Mouse (Mus musculus) frontal cortex, postnatal 10 days (tissue): ENCODE results near the gene Rack1.
"Not testable (repeated sequence)": the region's sequence is repeated elsewhere in the genome, so short reads cannot be mapped to it uniquely, and the experiment has no call there.

Experiments used
- DNase-seq, 2 experiments: peaks; one replicate each; pipeline ENCODE4 v3.0.0; 2022; ENCODE audit warnings: low spot score in 2 of 2, mixed read lengths in 1 of 2

Rack1 gene

DNA sequence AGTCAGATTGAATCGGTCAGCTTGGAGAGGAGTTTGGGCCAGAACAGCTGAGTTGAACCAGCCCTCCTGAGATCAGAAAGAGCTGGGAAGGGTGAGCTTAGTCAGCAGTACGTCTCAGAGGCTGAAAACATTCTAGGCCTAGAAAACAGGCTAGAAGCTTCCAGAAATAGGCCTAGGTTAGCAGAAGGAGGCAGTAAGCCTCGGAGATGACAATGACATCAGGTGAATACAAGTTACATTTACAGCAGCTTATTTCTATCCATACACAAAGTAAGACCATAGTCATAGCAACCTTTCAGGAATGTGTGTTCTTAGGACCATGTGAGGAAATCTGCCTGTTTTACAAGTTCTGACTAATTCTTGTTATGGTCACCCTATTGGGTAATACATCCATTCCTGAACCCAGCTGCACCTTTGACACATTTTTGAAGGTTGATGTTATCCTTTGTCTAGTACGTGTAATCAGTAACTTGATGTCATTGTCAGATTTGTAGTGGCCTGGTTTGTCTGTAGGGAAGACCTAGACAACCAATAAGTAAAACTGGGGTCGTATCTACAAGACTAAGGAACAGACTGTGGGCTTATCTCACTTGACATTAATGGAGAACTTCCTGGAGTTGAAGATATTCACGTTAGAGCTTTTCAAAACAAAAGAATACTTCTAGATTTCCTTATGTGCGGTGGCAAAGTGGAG lies 19.6 kb downstream of the Rack1 start:
- no peak for DNase-seq

DNA sequence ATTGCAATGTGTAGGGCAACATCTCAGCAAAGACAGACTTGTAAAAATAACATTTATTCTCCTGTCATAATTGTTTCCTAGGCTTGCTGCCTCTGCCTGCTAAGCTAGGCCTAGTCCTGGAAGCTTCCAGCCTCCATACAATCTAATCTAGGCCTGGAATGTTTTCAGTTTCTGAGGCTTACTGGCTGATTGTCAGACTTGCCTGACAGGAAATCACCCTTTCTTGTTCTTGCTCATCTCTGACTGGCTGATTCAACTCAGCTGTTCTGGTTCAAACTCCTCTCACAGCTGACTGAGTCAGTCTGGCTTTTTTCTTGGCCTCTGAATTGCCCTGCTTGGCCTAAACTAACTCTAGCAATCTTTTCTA lies 20.2 kb downstream of the Rack1 start:
- no peak for DNase-seq

DNA sequence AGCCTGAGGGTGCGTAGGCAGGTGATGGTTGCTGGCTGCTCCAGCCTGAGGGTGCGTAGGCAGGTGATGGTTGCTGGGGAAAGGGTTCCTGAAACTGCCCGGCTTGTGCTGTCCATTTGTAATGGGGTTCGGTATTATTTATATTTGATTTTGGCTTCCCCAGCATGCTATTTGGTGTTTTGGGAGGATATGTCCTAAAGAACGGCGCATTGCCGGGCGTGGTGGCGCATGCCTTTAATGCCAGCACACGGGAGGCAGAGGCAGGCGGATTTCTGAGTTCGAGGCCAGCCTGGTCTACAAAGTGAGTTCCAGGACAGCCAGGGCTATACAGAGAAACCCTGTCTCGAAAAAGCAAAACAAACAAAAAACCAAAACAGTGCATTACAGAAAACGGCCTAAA lies 21.2 kb downstream of the Rack1 start:
- not testable (repeated sequence) for DNase-seq

DNA sequence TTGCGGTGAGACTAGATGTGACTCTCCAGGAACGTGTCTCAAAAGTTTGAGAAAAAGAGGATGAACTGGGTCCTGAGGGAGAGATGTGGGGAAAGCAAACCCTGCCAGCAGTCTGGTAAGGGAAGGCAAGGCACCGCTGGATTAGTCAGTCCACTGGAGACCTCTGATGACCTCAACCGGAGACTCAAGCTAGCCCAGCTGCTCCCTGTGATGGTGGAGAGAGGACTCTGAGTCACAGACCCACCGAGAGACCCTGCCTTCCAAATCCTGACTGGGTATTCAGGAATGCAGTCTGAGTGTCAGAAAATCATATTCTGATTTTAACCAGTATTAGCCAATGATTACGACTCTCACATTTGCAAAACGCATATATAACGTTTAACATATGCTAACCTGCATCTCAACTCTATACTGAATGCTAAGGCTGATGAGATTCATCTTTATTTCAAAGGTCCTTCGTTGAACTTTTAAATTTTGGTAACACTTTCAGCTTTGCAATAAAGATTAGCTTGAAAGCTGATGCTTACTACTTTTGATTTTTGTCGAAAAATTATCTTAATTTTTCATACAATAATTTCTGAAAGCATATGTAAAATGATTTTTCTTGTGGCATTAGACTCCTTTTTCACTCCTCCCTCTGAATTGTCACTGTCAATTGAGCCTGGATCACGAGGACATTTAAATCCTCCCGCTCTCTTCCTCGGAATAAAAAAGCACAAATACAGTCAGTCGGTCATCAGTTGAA lies 22.8 kb downstream of the Rack1 start:
- no peak for DNase-seq

- DNase-seq, result peak in 1 of 2 experiments; percentile 34
Measured at GRCm38 (mm10) chr11:48823536-48823972, 23.4 kb downstream of the Rack1 start.

DNA sequence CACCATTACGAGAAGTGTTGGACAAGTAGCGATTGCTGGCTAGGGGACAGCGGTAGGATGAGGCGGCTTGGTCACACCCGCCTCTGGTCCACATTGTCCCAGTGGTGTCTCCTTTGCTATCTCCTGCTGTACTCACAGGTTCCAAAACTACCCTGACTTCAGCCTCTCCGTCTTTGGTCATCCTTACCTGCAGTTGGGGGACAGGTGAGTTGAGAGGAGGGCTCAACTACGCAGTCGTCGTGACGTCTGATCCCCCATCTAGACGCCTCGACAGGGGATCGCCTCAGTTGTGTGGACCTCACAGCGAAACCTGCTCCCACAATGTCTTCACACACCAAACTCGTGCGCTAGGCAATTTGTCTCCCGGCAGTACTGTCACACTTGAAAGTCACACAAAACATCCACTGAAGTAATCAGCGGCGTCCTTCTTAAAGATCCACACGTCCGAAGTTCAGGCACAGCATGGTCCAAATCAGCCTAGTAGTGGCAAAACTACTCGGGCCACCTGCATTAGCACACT lies 24.2 kb downstream of the Rack1 start:
- DNase-seq, result no peak

DNA sequence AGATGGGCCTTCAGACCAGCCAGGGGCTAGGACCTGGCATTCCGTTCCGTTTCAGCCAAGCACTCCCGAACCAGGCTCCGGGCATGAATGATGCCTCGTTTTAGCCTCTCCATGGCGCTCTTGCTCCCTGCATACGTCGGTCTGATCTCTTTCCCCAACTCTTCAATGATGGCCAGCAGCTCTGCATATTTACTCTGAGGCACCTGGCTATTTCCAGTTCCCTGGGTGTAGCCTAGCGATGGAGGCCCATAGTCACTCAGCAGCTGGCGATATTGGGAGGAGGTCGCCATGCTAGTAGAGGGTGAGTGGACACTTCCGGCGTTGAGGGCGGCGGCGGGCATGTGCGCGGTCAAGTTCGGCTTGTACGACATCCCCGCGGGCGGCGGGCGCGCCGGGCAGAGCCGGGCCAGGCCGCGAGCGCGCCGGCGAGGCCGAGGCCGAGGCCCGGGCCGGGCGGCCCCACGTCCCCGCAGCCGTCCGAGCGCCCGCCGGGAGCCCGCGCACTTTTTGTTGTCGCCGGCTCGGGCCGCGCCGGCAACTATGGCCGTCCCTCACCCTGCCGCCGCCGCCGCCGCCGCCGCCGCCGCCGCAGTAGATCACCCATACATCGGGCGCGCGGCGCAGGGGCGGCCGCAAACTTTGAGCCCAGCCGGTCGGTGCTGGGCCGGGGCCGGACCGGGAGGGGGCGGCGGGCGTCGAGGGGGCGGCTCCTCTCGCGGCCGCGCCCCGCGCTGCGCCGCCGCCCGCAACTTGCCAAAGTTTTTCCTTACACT lies 26.0 kb downstream of the Rack1 start, which contains the start of the genes Trim7 and Gm12184:
Gene Trim7, plus strand, starts transcription at position 162 of the 773 bp plus-strand sequence.
Gene Gm12184, minus strand, starts transcription at position 677 of the 773 bp plus-strand sequence.
- DNase-seq, result not testable (repeated sequence)

DNA sequence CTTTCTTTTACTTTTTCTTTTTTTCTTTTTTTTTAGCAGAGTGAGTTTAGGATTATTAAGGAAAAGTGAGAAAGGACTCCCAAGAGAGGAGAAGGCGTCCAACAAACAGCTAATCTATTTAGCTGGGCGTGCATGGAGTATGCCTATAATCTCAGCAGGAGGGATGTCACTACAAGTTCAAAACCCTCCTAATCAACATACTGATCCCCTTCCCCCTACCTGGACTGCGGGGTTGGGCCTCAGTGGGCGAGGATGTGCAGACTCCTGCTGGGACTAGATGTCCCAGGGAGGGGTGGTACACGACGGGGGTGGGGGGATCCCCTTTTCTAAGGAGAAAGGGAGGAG lies 26.6 kb downstream of the Rack1 start:
- no peak for DNase-seq

GRCm38 (mm10) chr11:48827926-48828325 lies 27.8 kb downstream of the Rack1 start:
- DNase-seq, result no peak

GRCm38 (mm10) chr11:48830279-48830678 lies 30.1 kb downstream of the Rack1 start:
- no peak for DNase-seq

DNA sequence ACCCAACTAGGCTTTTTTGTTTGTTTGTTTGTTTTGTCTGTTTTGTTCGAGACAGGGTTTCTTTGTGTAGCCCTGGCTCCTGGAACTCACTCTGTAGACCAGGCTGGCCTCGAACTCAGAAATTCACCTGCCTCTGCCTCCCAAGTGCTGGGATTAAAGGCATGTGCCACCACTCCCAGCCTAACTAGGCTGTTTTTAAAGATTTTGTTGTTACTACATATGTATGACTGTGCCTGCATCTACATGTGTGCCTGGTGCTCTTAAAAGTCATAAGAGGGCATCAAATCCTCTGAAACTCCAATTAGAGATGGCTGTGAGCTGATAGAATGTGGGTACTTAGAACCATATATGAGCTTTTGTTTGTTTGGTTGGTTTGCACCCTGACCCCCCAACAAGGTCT lies 31.1 kb downstream of the Rack1 start:
- DNase-seq, result no peak

GRCm38 (mm10) chr11:48833078-48833730 lies 33.1 kb downstream of the Rack1 start:
- DNase-seq, result no peak

- DNase-seq, result peak; percentile 74 to 84
Measured at GRCm38 (mm10) chr11:48833731-48834639, 33.9 kb downstream of the Rack1 start.

GRCm38 (mm10) chr11:48835923-48836322 lies 35.8 kb downstream of the Rack1 start:
- no peak for DNase-seq

DNA sequence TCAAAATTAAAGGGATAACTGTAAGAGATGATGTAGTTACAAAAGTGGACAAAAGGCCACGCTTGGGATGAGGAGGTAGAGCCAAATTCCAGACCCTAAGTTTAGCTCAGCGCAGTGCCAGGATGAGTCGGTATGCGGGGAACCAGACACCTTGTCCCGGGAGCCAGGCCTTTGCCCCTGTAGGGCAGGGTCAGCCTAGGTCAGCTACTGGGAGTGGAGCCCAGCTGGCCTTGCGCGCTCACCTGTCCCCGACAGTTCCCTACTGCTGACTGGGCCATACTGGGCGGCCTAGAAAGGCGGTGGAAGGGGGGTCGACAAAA lies 36.8 kb downstream of the Rack1 start:
- no peak for DNase-seq

GRCm38 (mm10) chr11:48837310-48838180 lies 37.4 kb downstream of the Rack1 start:
- DNase-seq, result peak in 1 of 2 experiments; percentile 36

DNA sequence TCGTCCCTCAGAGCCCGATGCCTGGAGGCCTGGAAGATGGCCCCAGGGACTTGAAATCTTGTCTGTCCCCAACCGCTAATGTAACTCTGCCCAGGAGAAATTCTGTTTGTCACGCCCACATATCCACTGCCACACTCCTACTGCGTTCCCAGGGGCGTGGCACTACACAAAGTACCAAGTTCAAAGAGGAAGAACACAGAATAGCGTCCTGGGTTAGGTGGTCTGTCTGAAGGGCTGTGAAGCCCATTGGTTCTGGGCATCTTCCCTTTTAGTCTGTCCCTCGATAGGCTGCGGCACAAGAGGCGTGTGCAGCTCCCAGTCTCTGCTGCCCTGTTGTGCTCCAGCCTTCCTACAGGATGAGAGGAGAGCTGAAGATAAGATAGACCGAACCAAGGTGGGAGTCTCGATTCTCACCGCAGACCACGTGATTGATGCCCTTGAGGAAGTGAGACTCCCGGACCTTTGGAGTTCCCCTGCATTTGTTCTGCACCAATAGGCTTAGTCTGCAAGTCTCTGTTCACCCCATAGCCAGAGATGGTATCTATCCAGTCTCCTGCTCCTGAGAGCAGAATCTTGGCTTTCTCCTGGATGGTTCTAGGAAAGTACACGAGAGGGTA lies 38.2 kb downstream of the Rack1 start:
- no peak for DNase-seq

DNA sequence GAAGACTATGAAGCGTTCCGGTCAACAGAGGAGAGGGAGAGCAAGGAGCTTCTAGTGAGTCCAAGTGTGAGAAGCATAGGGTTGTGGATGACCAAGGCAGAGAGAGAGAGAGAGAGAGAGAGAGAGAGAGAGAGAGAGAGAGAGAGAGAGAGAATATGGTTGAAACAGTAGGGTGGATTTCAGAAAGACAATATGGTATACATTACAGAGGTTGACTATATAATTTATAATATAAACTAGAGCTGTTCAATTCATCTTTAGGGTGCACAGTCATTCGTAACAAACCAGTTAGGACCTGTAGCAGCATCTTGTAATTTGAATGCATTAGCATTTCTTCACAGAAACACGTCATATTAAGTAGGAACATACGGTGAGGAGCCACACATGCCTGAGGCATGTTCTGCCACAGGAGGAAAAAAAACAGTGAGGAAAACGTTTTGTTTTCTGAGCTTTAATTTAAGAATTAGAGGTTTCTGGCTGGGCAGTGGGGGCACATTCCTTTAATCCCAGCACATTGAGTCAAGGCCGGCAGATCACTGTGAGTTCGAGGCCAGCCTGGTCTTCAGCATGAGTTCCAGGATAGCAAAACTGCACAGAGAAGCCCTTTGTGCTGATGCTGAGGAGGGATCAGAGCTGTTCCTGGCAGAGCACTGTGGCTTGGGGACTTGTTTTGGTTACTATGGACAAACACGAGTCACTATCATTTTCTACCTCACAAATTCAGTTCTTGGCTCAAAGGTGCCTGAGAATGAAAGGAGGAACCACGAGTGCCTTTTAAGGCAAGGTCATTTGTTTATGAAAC lies 38.9 kb downstream of the Rack1 start:
- no peak for DNase-seq
